Mouse (Mus musculus) embryonic facial prominence, embryonic 14.5 days (tissue): ENCODE data around the gene Fzr1. TPM values are rescaled to one million over a fixed set of nuclear protein-coding genes. Genes with fewer than 3 reads are reported as not detected.

Experiments
- ATAC-seq: fragments of 200-750 bp; cut with Nextera tagmentation; 2 replicates; pipeline ENCODE4 v1.8.0; 2017; ENCODE audit warnings: low read depth, moderate number of reproducible peaks, moderate TSS enrichment
- DNase-seq: peaks from one replicate; pipeline ENCODE4 v3.0.0-alpha.2; 2015; ENCODE audit warnings: low spot score
- H3K27ac ChIP-seq: fragments of 300-500 bp; sonication (generic); replicated peaks from 2 replicates; pipeline ENCODE4 v1.5.1; 2014; ENCODE audit warnings: low read depth, mild to moderate bottlenecking, low read length, moderate library complexity
- H3K27me3 ChIP-seq: fragments of 300-500 bp; sonication (generic); replicated peaks from 2 replicates; pipeline ENCODE4 v1.6.1; 2014; ENCODE audit warnings: low read length; ENCODE audit not compliant: control insufficient read depth, insufficient read depth
- H3K36me3 ChIP-seq: fragments of 300-500 bp; sonication (generic); 2 replicates; pipeline ENCODE4 v1.6.1; 2014; ENCODE audit warnings: low read length, mixed read lengths; ENCODE audit not compliant: control insufficient read depth, insufficient read depth
- H3K4me1 ChIP-seq: fragments of 300-500 bp; sonication (generic); 2 replicates; pipeline ENCODE4 v1.6.1; 2014; ENCODE audit warnings: antibody characterized with exemption, low read length; ENCODE audit not compliant: control insufficient read depth, insufficient read depth
- H3K4me2 ChIP-seq: fragments of 300-500 bp; sonication (generic); 2 replicates; pipeline ENCODE4 v1.6.1; 2014; ENCODE audit warnings: low read depth, mild to moderate bottlenecking, low read length, moderate library complexity, mixed read lengths
- H3K4me3 ChIP-seq: fragments of 300-500 bp; sonication (generic); 2 replicates; pipeline ENCODE4 v1.5.1; 2014; ENCODE audit warnings: low read depth, mild to moderate bottlenecking, low read length
- H3K9ac ChIP-seq: fragments of 300-500 bp; sonication (generic); 2 replicates; pipeline ENCODE4 v1.6.1; 2014; ENCODE audit warnings: low read depth, mild to moderate bottlenecking, low read length, moderate library complexity, mixed read lengths
- H3K9me3 ChIP-seq: fragments of 300-500 bp; sonication (generic); 2 replicates; pipeline ENCODE4 v1.6.1; 2016; ENCODE audit warnings: low read length; ENCODE audit not compliant: control insufficient read depth
- WGBS: fragments of 180-500 bp; shearing (Covaris S2); extraction: QIAGEN DNeasy Blood & Tissue Kit; methylation state at CpG from one replicate; pipeline ENCODE4 v1.1.7; 2014; 5-methylcytosine and 5-hydroxymethylcytosine counted together
- polyA plus RNA-seq: library from polyadenylated mRNA; unstranded; fragments of >200 nt; fragmentation: Nextera tagmentation; extraction: Ambion mirVana; gene quantifications from 2 replicates; pipeline ENCODE4 v1.2.1, GENCODE M21; 2014

Gene Fzr1
- 69.5 and 90.1 TPM in 2 replicates for polyA plus RNA-seq

GRCm38 (mm10) chr10:81377793-81378552 is at the start of gene Fzr1:
TSS of gene Fzr1 (minus strand) at chr10:81378516.
- no peak for DNase-seq
- Histone ChIP-seq H3K27me3 (no peaks in the 10 kb centered on the region), H3K36me3 (peaks cover 25% of the 10 kb centered on the region), H3K9ac (peak within 1 kb of the TSS; percentile 95), H3K4me2 (peak within 1 kb of the TSS; percentile 92), H3K9me3 (no peaks in the 10 kb centered on the region), H3K4me1 (peaks cover 17% of the 10 kb centered on the region), H3K27ac (peak within 1 kb of the TSS; percentile 74), H3K4me3 (peak within 1 kb of the TSS; percentile 88)
- 0% methylated on average over 32 of the region's 59 CpGs for WGBS
- peak; percentile 10 for ATAC-seq

DNA sequence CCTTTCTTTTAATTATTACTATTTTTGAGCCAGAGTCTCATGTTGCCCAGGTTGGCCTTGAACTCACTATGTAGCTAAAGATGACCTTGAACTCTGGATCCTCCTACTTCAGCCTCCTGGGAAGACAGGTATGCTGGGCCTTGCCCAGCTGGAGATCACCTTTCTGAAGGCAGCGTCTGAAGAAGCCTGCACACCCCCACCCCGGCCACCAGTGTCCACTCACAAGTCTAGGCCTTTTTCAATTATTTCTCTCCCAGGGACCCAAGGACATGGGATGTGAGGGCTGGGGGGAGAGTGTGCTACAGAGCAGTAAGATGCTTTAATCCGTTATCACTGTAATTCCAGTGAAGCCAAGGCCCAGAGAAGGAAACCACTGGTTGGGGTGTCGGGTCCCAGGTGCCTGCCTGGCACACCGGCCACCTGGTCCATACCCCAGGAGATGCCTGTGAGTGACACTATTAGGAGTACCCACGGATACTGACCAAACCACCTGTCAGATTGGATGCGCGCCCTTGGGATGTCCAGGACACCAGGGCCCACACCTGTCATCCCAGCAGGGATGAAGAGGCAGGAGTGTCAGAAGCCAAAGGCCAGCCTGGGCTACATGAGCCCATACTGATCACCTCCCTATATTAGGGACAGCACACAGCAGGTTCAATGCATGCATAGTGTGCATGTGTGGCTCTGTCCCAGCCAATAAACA is 49.6 kb upstream of the Fzr1 start:
- H3K9ac ChIP-seq: no peak overlapping the region
- 76% methylated on average over 8 of the region's 8 CpGs for WGBS
- no peak overlapping the region for H3K4me2 ChIP-seq
- peaks cover 6% of the 10 kb centered on the region for H3K27me3 ChIP-seq
- H3K4me1 ChIP-seq: peaks cover 36% of the 10 kb centered on the region
- no peak for ATAC-seq
- H3K27ac ChIP-seq: no peak overlapping the region
- H3K4me3 ChIP-seq: no peak overlapping the region
- H3K9me3 ChIP-seq: no peaks in the 10 kb centered on the region
- no peak for DNase-seq
- no peaks in the 10 kb centered on the region for H3K36me3 ChIP-seq

- Histone ChIP-seq H3K4me3 (peak overlapping the region; percentile 73), H3K9me3 (no peaks in the 10 kb centered on the region), H3K4me1 (peaks cover 36% of the 10 kb centered on the region), H3K4me2 (peak overlapping the region; percentile 71), H3K27me3 (peaks cover 6% of the 10 kb centered on the region), H3K9ac (peak overlapping the region; percentile 85), H3K27ac (no peak overlapping the region; the same call in 1 of the 2 replicates), H3K36me3 (no peaks in the 10 kb centered on the region)
- ATAC-seq: no peak
- WGBS: 31% methylated on average over 3 of the region's 3 CpGs
- DNase-seq: no peak
These were observed 49.0 kb upstream of the Fzr1 start for GRCm38 (mm10) chr10:81427327-81427726.

DNA sequence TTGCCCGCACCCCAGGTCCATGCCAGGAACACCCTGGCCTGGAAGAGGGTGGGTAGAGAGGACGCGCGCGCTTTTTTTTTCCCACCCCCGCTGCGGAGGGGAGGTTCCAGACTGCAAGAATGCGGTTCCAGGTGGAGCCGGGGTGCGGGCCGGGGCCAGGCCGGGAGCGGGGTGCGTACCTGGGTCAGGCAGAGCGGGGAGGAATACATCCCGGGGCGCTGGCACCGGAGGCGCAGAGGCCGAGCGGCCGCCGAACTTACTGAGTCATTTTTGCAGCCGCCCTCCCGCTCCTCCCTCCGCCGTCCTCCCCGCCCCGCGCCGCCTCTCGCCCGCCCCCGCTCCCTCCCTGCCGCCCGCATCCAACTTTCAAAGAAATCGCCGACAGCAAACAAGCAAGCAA is 48.6 kb upstream of the Fzr1 start:
- H3K4me2 ChIP-seq: peak overlapping the region; percentile 71
- peaks cover 6% of the 10 kb centered on the region for H3K27me3 ChIP-seq
- DNase-seq (no peak), ATAC-seq (no peak)
- peak overlapping the region; percentile 73 for H3K4me3 ChIP-seq
- no peaks in the 10 kb centered on the region for H3K9me3 ChIP-seq
- H3K27ac ChIP-seq: peak overlapping the region; percentile 33; the same call in 1 of the 2 replicates
- peaks cover 36% of the 10 kb centered on the region for H3K4me1 ChIP-seq
- peak overlapping the region; percentile 85 for H3K9ac ChIP-seq
- WGBS: under 1% methylated on average over 27 of the region's 38 CpGs
- H3K36me3 ChIP-seq: no peaks in the 10 kb centered on the region

DNA sequence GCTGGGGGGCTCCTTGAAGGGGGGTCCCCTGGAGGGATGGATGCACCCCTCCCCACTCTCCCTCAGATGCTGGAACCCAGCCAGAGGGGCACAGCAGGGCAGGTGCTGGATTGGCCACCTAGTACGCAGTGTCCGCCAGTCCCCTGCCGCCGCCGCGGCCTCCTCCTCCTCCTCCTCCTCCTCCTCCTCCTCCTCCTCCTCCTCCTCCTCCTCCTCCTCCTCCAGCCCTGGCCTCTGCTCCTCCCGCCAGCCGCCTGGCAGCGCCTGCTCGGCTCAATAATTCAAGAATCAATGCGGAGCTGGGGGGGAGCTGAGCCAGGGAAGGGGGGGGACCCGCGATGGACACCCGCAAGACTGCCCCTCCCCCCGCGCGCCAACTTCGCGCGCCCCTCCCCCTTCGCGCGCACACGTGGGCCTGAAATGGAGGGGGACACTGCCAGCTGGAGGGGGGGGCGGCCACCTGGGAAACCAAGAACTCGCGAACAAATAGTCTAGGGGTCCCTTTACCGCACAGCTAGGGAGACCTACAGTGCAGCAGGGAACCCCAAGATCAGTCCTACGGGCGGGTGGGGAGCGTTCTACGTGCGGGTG is 47.9 kb upstream of the Fzr1 start:
- H3K4me1 ChIP-seq: peaks cover 31% of the 10 kb centered on the region
- no peak for ATAC-seq
- no peak for DNase-seq
- peaks cover 6% of the 10 kb centered on the region for H3K27me3 ChIP-seq
- H3K9ac ChIP-seq: peak overlapping the region; percentile 85
- H3K27ac ChIP-seq: peak overlapping the region; percentile 33
- peak overlapping the region; percentile 73 for H3K4me3 ChIP-seq
- no peaks in the 10 kb centered on the region for H3K36me3 ChIP-seq
- 0% methylated on average over 10 of the region's 33 CpGs for WGBS
- no peaks in the 10 kb centered on the region for H3K9me3 ChIP-seq
- H3K4me2 ChIP-seq: peak overlapping the region; percentile 71

DNA sequence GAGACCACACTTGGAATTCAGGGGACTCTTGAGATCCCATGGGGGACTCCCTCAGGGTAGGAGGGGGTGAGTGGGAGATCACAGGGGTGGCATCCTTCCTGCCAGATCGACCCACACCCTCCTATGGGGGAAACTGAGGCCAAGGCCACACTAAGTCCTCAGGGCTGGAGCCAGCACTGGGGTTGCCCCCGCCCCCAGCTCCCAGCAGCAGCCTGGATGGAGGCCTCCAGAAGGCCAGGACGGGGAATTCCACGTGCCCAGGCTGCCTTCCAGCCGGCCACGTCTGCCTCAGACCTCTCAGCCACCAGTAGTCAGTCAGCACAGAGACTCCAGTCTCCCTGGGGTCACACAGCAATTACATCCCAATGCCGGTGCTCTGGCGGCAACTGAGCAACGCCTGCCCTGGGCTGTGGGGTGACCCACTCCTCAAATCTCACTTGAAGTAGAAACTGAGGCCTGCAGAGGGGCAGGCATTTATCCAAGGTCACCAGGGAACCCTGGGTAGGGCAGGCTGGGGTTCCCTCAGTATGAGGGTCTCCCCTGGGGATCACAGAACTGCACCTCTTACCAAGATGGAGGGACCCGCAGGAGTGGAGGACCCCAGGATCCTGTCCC is 47.0 kb upstream of the Fzr1 start:
- peak overlapping the region; percentile 85 for H3K9ac ChIP-seq
- 27% methylated on average over 10 of the region's 10 CpGs for WGBS
- H3K9me3 ChIP-seq: no peaks in the 10 kb centered on the region
- DNase-seq: no peak
- peak overlapping the region; percentile 71 for H3K4me2 ChIP-seq
- H3K27ac ChIP-seq: peak overlapping the region; percentile 34; the same call in 1 of the 2 replicates
- peaks cover 6% of the 10 kb centered on the region for H3K27me3 ChIP-seq
- ATAC-seq: no peak
- peaks cover 6% of the 10 kb centered on the region; the same call in 1 of the 2 replicates for H3K36me3 ChIP-seq
- H3K4me3 ChIP-seq: peak overlapping the region; percentile 73
- H3K4me1 ChIP-seq: peaks cover 29% of the 10 kb centered on the region

GRCm38 (mm10) chr10:81424246-81425051 is 46.1 kb upstream of the Fzr1 start:
- Histone ChIP-seq H3K9ac (peak overlapping the region; percentile 85), H3K27me3 (peaks cover 6% of the 10 kb centered on the region), H3K27ac (peak overlapping the region; percentile 34; the same call in 1 of the 2 replicates), H3K4me1 (peaks cover 27% of the 10 kb centered on the region), H3K4me3 (peak overlapping the region; percentile 73), H3K4me2 (peak overlapping the region; percentile 71), H3K36me3 (peaks cover 15% of the 10 kb centered on the region), H3K9me3 (no peaks in the 10 kb centered on the region)
- 5% methylated on average over 20 of the region's 25 CpGs for WGBS
- ATAC-seq (no peak; the same call in 1 of the 2 replicates), DNase-seq (no peak)
